Mouse (Mus musculus) heart, embryonic 13.5 days (tissue): Measurements from ENCODE around the gene Galk1. TPM values are rescaled to one million over a fixed set of nuclear protein-coding genes. Genes with fewer than 3 reads are reported as not detected.
A peak's percentile ranks its signal among the peaks of the same experiment; 100 is the strongest.

Experiments used
- ATAC-seq: fragments of 200-750 bp; cut with Nextera tagmentation; 2 replicates; pipeline ENCODE4 v1.8.0; 2017; ENCODE audit warnings: moderate TSS enrichment; ENCODE audit not compliant: insufficient number of reproducible peaks, low FRiP score, low TSS enrichment; ENCODE audit errors: extremely low read depth
- H3K27ac ChIP-seq: fragments of 300-500 bp; sonication (generic); replicated peaks from 2 replicates; pipeline ENCODE4 v1.5.1; 2015; ENCODE audit warnings: moderate library complexity, mild to moderate bottlenecking, inconsistent platforms
- H3K27me3 ChIP-seq: fragments of 300-500 bp; sonication (generic); replicated peaks from 2 replicates; pipeline ENCODE4 v1.6.1; 2015; ENCODE audit warnings: mild to moderate bottlenecking, inconsistent platforms
- H3K36me3 ChIP-seq: fragments of 300-500 bp; sonication (generic); 2 replicates; pipeline ENCODE4 v1.6.1; 2015; ENCODE audit warnings: mild to moderate bottlenecking, inconsistent platforms
- H3K4me1 ChIP-seq: fragments of 300-500 bp; sonication (generic); 2 replicates; pipeline ENCODE4 v1.6.1; 2015; ENCODE audit warnings: inconsistent platforms
- H3K4me2 ChIP-seq: fragments of 300-500 bp; sonication (generic); 2 replicates; pipeline ENCODE4 v1.6.1; 2015; ENCODE audit warnings: inconsistent platforms, mild to moderate bottlenecking, moderate library complexity
- H3K4me3 ChIP-seq: fragments of 300-500 bp; sonication (generic); 2 replicates; pipeline ENCODE4 v1.5.1; 2015; ENCODE audit warnings: moderate library complexity, mild to moderate bottlenecking, inconsistent platforms
- H3K9ac ChIP-seq: fragments of 300-500 bp; sonication (generic); 2 replicates; pipeline ENCODE4 v1.6.1; 2015; ENCODE audit warnings: inconsistent platforms, mild to moderate bottlenecking, moderate library complexity
- H3K9me3 ChIP-seq: fragments of 300-500 bp; sonication (generic); 2 replicates; pipeline ENCODE4 v1.6.1; 2016; ENCODE audit warnings: inconsistent platforms
- WGBS: fragments of 180-500 bp; shearing (Covaris S2); methylation state at CpG from one replicate; pipeline ENCODE4 v1.1.7; 2015; ENCODE audit warnings: mixed read lengths; 5-methylcytosine and 5-hydroxymethylcytosine counted together
- polyA plus RNA-seq: library from polyadenylated mRNA; unstranded; fragments of >200 nt; fragmentation: Nextera tagmentation; extraction: Ambion mirVana; gene quantifications from 2 replicates; pipeline ENCODE4 v1.2.1, GENCODE M21; 2015

The Galk1 gene
- polyA plus RNA-seq, 1 experiment from 2014 or later: 150 TPM

DNA sequence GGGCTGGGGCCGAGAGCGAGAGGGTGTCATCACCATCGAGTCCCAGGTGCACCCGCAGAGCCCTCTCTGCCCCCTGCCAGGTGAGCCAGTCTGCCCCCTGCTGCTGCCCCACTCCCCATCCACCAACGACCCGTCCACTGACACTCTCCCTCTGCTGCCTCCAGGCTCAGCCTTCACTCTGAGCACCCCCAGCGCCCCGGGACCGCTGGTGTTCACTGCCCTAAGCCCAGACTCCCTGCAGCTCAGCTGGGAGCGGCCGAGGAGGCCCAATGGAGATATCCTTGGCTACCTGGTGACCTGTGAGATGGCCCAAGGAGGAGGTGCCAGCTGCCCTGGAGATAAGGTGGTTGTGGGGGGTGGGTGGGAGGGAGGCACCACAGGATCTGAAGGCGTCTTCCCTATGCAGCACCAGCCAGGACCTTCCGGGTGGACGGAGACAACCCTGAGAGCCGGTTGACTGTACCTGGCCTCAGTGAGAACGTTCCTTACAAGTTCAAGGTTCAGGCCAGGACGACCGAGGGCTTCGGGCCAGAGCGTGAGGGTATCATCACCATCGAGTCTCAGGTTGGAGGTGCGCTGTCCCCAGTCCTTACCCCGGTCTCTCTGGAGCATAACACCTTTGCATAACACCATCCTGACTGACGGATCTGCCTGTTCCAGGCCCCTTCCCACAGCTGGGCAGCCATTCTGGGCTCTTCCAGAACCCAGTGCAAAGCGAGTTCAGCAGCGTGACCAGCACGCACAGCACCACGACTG lies 5.2 kb downstream of the Galk1 start:
- no peak for ATAC-seq
- 81% methylated on average over 28 of the region's 28 CpGs for WGBS
- H3K4me3 ChIP-seq: no peak overlapping the region
- no peak overlapping the region for H3K4me2 ChIP-seq
- no peak overlapping the region for H3K27ac ChIP-seq
- no peak overlapping the region for H3K9ac ChIP-seq
- H3K4me1 ChIP-seq: peaks cover 32% of the 10 kb centered on the region
- peaks cover 48% of the 10 kb centered on the region for H3K36me3 ChIP-seq
- H3K9me3 ChIP-seq: peaks cover 6% of the 10 kb centered on the region; the same call in 1 of the 2 replicates
- no peaks in the 10 kb centered on the region for H3K27me3 ChIP-seq

DNA sequence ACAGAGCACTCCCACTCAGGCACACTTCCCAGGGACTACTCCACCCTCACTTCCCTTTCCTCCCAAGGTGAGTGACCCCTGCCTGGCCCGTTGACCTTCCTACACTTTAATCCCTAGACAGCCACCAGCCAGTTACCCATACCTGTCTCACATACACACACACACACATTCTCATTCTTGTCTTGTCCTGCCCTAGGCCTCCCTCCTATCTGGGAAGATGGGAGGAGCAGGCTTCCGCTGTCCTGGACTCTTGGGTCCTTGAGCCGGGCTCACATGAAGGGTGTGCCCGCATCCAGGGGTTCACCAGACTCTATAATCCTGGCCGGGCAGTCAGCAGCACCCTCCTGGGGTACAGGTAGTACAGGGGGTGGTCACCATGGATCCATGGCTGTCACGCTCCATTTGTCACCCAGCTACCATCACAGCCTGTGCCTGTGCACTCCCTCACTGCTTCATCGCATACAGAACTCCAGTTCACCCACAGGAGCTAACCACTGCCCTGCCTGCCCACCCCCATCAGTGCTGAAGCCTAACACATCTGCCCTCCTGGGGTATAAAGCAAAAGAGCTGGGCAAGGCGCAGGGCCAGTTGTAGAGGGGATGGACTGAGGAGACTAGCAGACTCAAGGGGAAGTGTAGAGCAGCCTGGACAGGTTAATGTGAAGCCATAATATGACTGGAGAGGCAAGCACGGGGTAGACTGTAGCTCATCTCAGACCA lies 6.7 kb downstream of the Galk1 start:
- H3K9ac ChIP-seq: peak overlapping the region; percentile 80
- H3K4me1 ChIP-seq: peaks cover 19% of the 10 kb centered on the region
- peaks cover 6% of the 10 kb centered on the region; the same call in 1 of the 2 replicates for H3K9me3 ChIP-seq
- WGBS: 68% methylated on average over 9 of the region's 9 CpGs
- peak overlapping the region; percentile 83 for H3K27ac ChIP-seq
- peaks cover 45% of the 10 kb centered on the region for H3K36me3 ChIP-seq
- H3K4me2 ChIP-seq: peak overlapping the region; percentile 72
- H3K4me3 ChIP-seq: peak overlapping the region; percentile 44
- peaks cover 8% of the 10 kb centered on the region for H3K27me3 ChIP-seq
- no peak for ATAC-seq

DNA sequence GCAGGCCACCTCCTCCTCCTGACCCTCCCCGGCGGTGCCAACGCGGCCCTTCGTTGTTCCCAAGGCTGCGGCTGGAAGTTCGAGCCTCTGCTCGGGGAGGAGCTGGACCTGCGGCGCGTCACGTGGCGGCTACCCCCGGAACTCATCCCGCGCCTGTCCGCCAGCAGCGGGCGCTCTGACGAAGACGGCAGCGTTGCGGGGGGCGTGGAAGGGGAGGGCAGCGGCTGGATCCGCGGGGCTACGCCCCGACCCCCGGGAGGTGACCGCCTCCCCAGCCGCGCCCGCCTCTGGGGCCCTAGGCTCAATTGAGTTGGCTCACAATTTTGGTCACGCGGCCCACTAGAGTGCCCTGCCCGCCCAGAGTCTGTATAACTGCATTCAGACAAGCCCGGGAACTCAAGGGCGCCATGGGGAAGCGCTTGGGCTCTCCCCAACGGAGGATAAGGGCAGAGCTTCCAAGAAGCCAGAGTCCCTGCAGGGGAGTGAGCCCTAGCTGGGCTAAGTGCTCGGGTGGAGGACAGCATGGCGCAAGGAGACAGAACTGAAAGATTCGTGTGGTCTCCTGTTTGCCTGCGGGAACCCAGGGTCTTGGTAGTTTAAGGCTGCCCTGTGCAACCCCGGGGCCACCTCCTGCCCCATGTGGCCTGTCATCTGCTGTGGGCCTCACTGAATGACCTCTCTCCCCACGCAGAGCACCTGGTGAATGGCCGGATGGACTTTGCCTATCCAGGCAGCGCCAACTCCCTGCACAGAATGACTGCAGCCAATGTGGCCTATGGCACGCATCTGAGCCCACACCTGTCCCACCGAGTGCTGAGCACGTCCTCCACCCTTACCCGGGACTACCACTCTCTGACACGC lies 7.4 kb downstream of the Galk1 start:
- WGBS: 5% methylated on average over 54 of the region's 54 CpGs
- H3K9ac ChIP-seq: peak overlapping the region; percentile 80
- H3K27ac ChIP-seq: peak overlapping the region; percentile 83
- H3K4me3 ChIP-seq: peak overlapping the region; percentile 44
- peaks cover 6% of the 10 kb centered on the region; the same call in 1 of the 2 replicates for H3K9me3 ChIP-seq
- peak overlapping the region; percentile 72 for H3K4me2 ChIP-seq
- ATAC-seq: peak; percentile 66
- peaks cover 37% of the 10 kb centered on the region for H3K36me3 ChIP-seq
- H3K4me1 ChIP-seq: peaks cover 15% of the 10 kb centered on the region
- peaks cover 14% of the 10 kb centered on the region for H3K27me3 ChIP-seq

- H3K9ac ChIP-seq: peak overlapping the region; percentile 80
- H3K27me3 ChIP-seq: peaks cover 19% of the 10 kb centered on the region
- H3K9me3 ChIP-seq: peaks cover 6% of the 10 kb centered on the region; the same call in 1 of the 2 replicates
- peak overlapping the region; percentile 83 for H3K27ac ChIP-seq
- H3K4me3 ChIP-seq: peak overlapping the region; percentile 44
- H3K4me2 ChIP-seq: peak overlapping the region; percentile 72
- no peak for ATAC-seq
- peaks cover 29% of the 10 kb centered on the region for H3K36me3 ChIP-seq
- peaks cover 17% of the 10 kb centered on the region for H3K4me1 ChIP-seq
- 31% methylated on average over 8 of the region's 8 CpGs for WGBS
These were observed 8.2 kb downstream of the Galk1 start for GRCm38 (mm10) chr11:116004186-116004823.

- no peak overlapping the region for H3K9ac ChIP-seq
- peaks cover 26% of the 10 kb centered on the region for H3K27me3 ChIP-seq
- peaks cover 6% of the 10 kb centered on the region; the same call in 1 of the 2 replicates for H3K9me3 ChIP-seq
- peaks cover 15% of the 10 kb centered on the region for H3K36me3 ChIP-seq
- ATAC-seq: no peak
- H3K4me1 ChIP-seq: peaks cover 17% of the 10 kb centered on the region
- WGBS: 78% methylated on average over 3 of the region's 3 CpGs
- H3K4me3 ChIP-seq: no peak overlapping the region
- H3K4me2 ChIP-seq: no peak overlapping the region
- H3K27ac ChIP-seq: no peak overlapping the region
These were observed 9.6 kb downstream of the Galk1 start for GRCm38 (mm10) chr11:116002894-116003293.

- no peak for ATAC-seq
- H3K36me3 ChIP-seq: 0 out of 2 replicates have a peak, but pooled peaks cover 5% of the 10 kb centered on the region
- H3K9ac ChIP-seq: no peak overlapping the region
- no peak overlapping the region for H3K4me2 ChIP-seq
- 59% methylated on average over 6 of the region's 6 CpGs for WGBS
- peaks cover 17% of the 10 kb centered on the region for H3K4me1 ChIP-seq
- H3K4me3 ChIP-seq: no peak overlapping the region
- peaks cover 29% of the 10 kb centered on the region for H3K27me3 ChIP-seq
- H3K27ac ChIP-seq: no peak overlapping the region
- peaks cover 6% of the 10 kb centered on the region; the same call in 1 of the 2 replicates for H3K9me3 ChIP-seq
These were observed 10.8 kb downstream of the Galk1 start for GRCm38 (mm10) chr11:116001725-116002124.

- H3K4me1 ChIP-seq: peaks cover 13% of the 10 kb centered on the region
- no peaks in the 10 kb centered on the region for H3K36me3 ChIP-seq
- H3K27me3 ChIP-seq: peaks cover 29% of the 10 kb centered on the region
- H3K4me2 ChIP-seq: no peak overlapping the region
- no peak overlapping the region for H3K4me3 ChIP-seq
- WGBS: 49% methylated on average over 10 of the region's 10 CpGs
- peaks cover 6% of the 10 kb centered on the region; the same call in 1 of the 2 replicates for H3K9me3 ChIP-seq
- no peak overlapping the region for H3K27ac ChIP-seq
- H3K9ac ChIP-seq: no peak overlapping the region
- ATAC-seq: no peak
These were observed 11.9 kb downstream of the Galk1 start for GRCm38 (mm10) chr11:116000607-116001006.

DNA sequence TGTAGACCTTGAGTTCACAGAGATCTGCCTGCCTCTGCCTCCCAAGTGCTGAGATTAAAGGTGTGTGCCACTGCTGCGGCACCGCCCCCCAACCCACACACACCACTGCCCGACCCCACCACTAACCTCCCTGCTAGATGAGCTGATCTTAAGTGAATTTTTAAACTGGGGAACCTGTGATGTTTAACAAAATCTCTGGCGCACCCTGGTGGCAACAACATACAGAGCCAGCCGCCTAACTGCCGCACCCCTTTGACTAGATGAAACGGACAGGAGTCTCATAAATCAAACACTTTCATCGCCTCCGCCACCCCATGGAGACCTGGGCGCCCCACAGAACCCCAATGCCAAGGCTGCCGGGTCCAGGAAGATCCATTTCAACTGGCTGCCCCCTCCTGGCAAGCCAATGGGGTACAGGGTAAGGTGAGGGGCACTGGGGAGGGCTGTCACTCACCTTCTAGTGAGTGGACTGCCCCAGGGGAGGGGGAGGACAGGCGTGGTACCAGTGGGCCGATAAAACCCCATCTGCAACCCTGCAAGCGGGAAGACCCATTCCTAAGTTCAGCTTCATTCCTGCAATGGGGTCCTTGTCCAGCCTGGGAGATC lies 12.9 kb downstream of the Galk1 start:
- Histone ChIP-seq H3K4me2 (peak overlapping the region; percentile 31), H3K4me1 (peaks cover 6% of the 10 kb centered on the region), H3K27ac (no peak overlapping the region), H3K27me3 (peaks cover 29% of the 10 kb centered on the region), H3K9ac (peak overlapping the region; percentile 33; the same call in 1 of the 2 replicates), H3K4me3 (no peak overlapping the region), H3K9me3 (peaks cover 6% of the 10 kb centered on the region; the same call in 1 of the 2 replicates), H3K36me3 (no peaks in the 10 kb centered on the region)
- ATAC-seq: no peak
- WGBS: 12% methylated on average over 14 of the region's 14 CpGs

- no peak overlapping the region for H3K4me3 ChIP-seq
- H3K4me2 ChIP-seq: no peak overlapping the region
- no peak overlapping the region for H3K9ac ChIP-seq
- peaks cover 32% of the 10 kb centered on the region for H3K27me3 ChIP-seq
- H3K4me1 ChIP-seq: peaks cover 3% of the 10 kb centered on the region
- H3K9me3 ChIP-seq: peaks cover 6% of the 10 kb centered on the region; the same call in 1 of the 2 replicates
- H3K27ac ChIP-seq: no peak overlapping the region
- WGBS: 58% methylated on average over 7 of the region's 7 CpGs
- no peak for ATAC-seq
- H3K36me3 ChIP-seq: no peaks in the 10 kb centered on the region
These were observed 13.5 kb downstream of the Galk1 start for GRCm38 (mm10) chr11:115999027-115999426.

DNA sequence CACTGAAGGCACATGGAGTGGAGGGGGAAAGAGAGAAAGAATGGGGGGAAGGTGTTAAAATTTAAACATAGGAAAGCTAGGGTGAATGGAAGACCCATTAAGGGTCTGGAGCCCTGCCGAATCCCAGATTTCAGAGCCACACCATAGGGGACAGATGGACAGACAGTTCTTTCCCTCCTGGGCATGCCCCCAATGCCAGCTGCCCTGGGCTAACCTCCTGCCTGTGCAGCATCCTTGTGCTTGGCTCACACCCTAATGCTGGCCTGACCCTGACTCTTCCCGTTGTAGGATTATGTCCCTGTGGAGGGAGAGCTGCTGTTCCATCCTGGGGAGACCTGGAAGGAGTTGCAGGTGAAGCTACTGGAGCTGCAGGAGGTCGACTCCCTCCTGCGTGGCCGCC lies 14.9 kb downstream of the Galk1 start:
- H3K4me1 ChIP-seq: peaks cover 3% of the 10 kb centered on the region
- no peak overlapping the region for H3K4me2 ChIP-seq
- H3K36me3 ChIP-seq: no peaks in the 10 kb centered on the region
- H3K27me3 ChIP-seq: peaks cover 42% of the 10 kb centered on the region
- no peak overlapping the region for H3K27ac ChIP-seq
- no peak overlapping the region for H3K9ac ChIP-seq
- H3K4me3 ChIP-seq: no peak overlapping the region
- 68% methylated on average over 5 of the region's 5 CpGs for WGBS
- ATAC-seq: no peak
- no peaks in the 10 kb centered on the region for H3K9me3 ChIP-seq
